Mouse (Mus musculus): ENCODE measurements around the gene Atp5g2. TPM values are rescaled to one million over a fixed set of nuclear protein-coding genes. Genes with fewer than 3 reads are reported as not detected.
"Not testable (repeated sequence)": the region's sequence is repeated elsewhere in the genome, so short reads cannot be mapped to it uniquely, and the experiment has no call there.

Atp5g2 gene
- total RNA-seq, 2 experiments from 2014 or later = 5.9 to 17.8 TPM

- DNase-seq (ENCODE audit: low spot score in 2 of 2) = no peak
These were observed 1.9 kb downstream of the Atp5g2 start for GRCm38 (mm10) chr15:102670281-102670680.

- no peak for DNase-seq (ENCODE audit: low spot score in 2 of 2)
These were observed 2.6 kb downstream of the Atp5g2 start for GRCm38 (mm10) chr15:102669571-102669970.

GRCm38 (mm10) chr15:102665494-102665893, 6.7 kb downstream of the Atp5g2 start:
- peak; percentile 46 to 58 for DNase-seq (ENCODE audit: low spot score in 2 of 2)

GRCm38 (mm10) chr15:102663825-102664224, 8.3 kb downstream of the Atp5g2 start:
- no peak for DNase-seq (ENCODE audit: low spot score in 2 of 2)

- DNase-seq (ENCODE audit: low spot score in 2 of 2) = not testable (repeated sequence)
These were observed 9.6 kb downstream of the Atp5g2 start for GRCm38 (mm10) chr15:102662601-102663000.

- DNase-seq (ENCODE audit: low spot score in 2 of 2) = no peak
These were observed 14.2 kb downstream of the Atp5g2 start for GRCm38 (mm10) chr15:102657926-102658381.

GRCm38 (mm10) chr15:102656658-102657057, 15.5 kb downstream of the Atp5g2 start:
- DNase-seq (ENCODE audit: low spot score in 2 of 2) = no peak

GRCm38 (mm10) chr15:102651928-102652660, 20.1 kb downstream of the Atp5g2 start:
- not testable (repeated sequence) for DNase-seq (ENCODE audit: low spot score in 2 of 2)

GRCm38 (mm10) chr15:102651107-102651506, 21.0 kb downstream of the Atp5g2 start:
- no peak for DNase-seq (ENCODE audit: low spot score in 2 of 2)

GRCm38 (mm10) chr15:102635817-102636216, 36.3 kb downstream of the Atp5g2 start:
- peak; percentile 16 to 25 for DNase-seq (ENCODE audit: low spot score in 2 of 2)

GRCm38 (mm10) chr15:102634684-102635083, 37.5 kb downstream of the Atp5g2 start:
- no peak for DNase-seq (ENCODE audit: low spot score in 2 of 2)

GRCm38 (mm10) chr15:102625687-102626055, 46.5 kb downstream of the Atp5g2 start:
- no peak for DNase-seq (ENCODE audit: low spot score in 2 of 2)

- peak; percentile 99 to 100 for DNase-seq (ENCODE audit: low spot score in 2 of 2)
These were observed 47.0 kb downstream of the Atp5g2 start, which contains the start of the genes Gm28047 and Atf7 for GRCm38 (mm10) chr15:102624970-102625686. Gene Gm28047 (minus strand): TSS chr15:102625067. Gene Atf7 (minus strand): TSS chr15:102625464.

- no peak for DNase-seq (ENCODE audit: low spot score in 2 of 2)
These were observed 47.7 kb downstream of the Atp5g2 start for GRCm38 (mm10) chr15:102624291-102624969.

GRCm38 (mm10) chr15:102623121-102623520, 49.0 kb downstream of the Atp5g2 start:
- no peak for DNase-seq (ENCODE audit: low spot score in 2 of 2)

GRCm38 (mm10) chr15:102622536-102622935, 49.6 kb downstream of the Atp5g2 start:
- DNase-seq (ENCODE audit: low spot score in 2 of 2) = no peak

- DNase-seq (ENCODE audit: low spot score in 2 of 2) = no peak
These were observed 51.4 kb downstream of the Atp5g2 start for GRCm38 (mm10) chr15:102620765-102621164.

GRCm38 (mm10) chr15:102619486-102619885, 52.7 kb downstream of the Atp5g2 start:
- no peak for DNase-seq (ENCODE audit: low spot score in 2 of 2)

GRCm38 (mm10) chr15:102617654-102618053, 54.5 kb downstream of the Atp5g2 start:
- no peak for DNase-seq (ENCODE audit: low spot score in 2 of 2)

- no peak for DNase-seq (ENCODE audit: low spot score in 2 of 2)
These were observed 56.0 kb downstream of the Atp5g2 start for GRCm38 (mm10) chr15:102616174-102616573.

- DNase-seq (ENCODE audit: low spot score in 2 of 2) = no peak
These were observed 57.9 kb downstream of the Atp5g2 start for GRCm38 (mm10) chr15:102614224-102614623.

GRCm38 (mm10) chr15:102612966-102613365, 59.2 kb downstream of the Atp5g2 start:
- DNase-seq (ENCODE audit: low spot score in 2 of 2) = no peak
